In the genomic region with DNA sequence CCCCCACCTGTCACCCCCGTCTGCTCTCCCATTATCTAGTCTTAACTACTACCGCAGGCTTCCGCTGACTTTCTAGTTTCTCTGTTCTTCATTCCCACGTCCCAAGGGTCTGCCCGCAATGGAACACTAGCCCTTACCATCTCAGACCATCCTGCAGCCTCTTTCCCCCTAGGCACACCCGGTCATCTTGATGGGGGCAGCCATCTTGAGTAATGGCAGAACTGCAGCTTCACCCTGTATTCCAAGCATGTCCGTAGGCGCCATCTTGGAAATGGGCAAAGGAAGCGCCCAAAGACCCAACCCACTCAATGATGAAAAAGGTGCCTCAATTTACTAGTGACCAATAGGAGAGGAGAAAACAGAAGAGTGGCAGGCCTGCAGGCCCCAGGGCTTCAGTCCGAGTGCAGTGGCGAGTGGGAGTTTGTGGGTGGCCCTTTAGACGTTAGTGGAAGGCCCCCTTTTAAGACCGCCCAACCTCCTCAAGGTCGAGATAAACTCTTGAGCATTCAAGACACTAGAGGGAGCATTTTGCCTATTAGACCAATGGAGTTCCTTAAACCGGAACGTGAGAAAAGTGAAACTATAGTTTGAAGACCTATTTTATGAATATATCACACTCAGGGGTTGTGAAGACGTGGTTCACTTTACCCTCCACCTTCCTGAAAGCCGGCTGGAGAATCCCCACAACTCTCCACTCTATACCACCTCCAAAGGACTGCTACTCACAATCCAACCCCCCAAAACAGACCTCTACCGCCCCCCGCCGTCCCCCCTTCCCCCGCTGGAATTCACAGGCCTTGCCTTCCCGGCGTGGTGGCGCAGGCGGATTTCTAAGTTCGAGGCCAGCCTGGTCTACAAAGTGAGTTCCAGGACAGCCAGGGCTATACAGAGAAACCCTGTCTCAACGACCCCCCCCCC, we compare ENCODE assay signal across 8 mouse cellular contexts. TPM values are rescaled to one million over a fixed set of nuclear protein-coding genes. Genes with fewer than 3 reads are reported as not detected.
DNase-seq lines count a peak whose midpoint lies in the region; ATAC-seq lines count a peak whose summit lies in the region.

A gene (minus strand): TSS at position 277 of the 918 bp plus-strand sequence.

- WGBS in hindbrain, embryonic 12.5 days, result 2% methylated on average over 28 of the region's 28 CpGs

- H3K9me3 ChIP-seq in hindbrain, embryonic 12.5 days (replicated peaks), result no peaks in the 10 kb centered on the region

- peak within 1 kb of the TSS; percentile 64 for H3K9ac ChIP-seq in hindbrain, embryonic 12.5 days

- peak within 1 kb of the TSS; percentile 49 for H3K27ac ChIP-seq in hindbrain, embryonic 12.5 days

- H3K4me2 ChIP-seq in hindbrain, embryonic 12.5 days (replicated peaks), result peak within 1 kb of the TSS; percentile 75

- peaks cover 22% of the 10 kb centered on the region; the same call in 1 of the 2 replicates for H3K36me3 ChIP-seq in hindbrain, embryonic 12.5 days

- peak within 1 kb of the TSS; percentile 57 for H3K4me3 ChIP-seq in hindbrain, embryonic 12.5 days

- ATAC-seq in hindbrain, embryonic 12.5 days (ENCODE audit: low FRiP score), result peak; percentile 97

- H3K27me3 ChIP-seq in hindbrain, embryonic 12.5 days, result no peaks in the 10 kb centered on the region

- DNase-seq in NIH3T3 (ENCODE audit: low read depth), result peak; percentile 97
- DNase-seq in cerebellum, postnatal 10 days, result peak; percentile 89 to 94
- peak; percentile 91 to 97 for DNase-seq in frontal cortex, postnatal 10 days (ENCODE audit: low spot score in 2 of 2)
- peak; percentile 91 to 98 for DNase-seq in layer of hippocampus, postnatal 14 days (ENCODE audit: low spot score in 2 of 2)
- peak; percentile 89 for DNase-seq in lung, postnatal 14 days
- DNase-seq in retina, adult 2 months (ENCODE audit: low read depth, low spot score), result peak; percentile 94
- peak; percentile 82 to 92 for DNase-seq in thymus, postnatal 36 days

- H3K4me1 ChIP-seq in hindbrain, embryonic 12.5 days, result peaks cover 15% of the 10 kb centered on the region

RNA-seq across cellular contexts. Expression of the gene that starts here (rescaled TPM):
- polyA plus RNA-seq in hindbrain, embryonic 12.5 days (2016; fragmentation: Nextera tagmentation; extraction: Ambion mirVana), result 28.1 and 31.9 TPM in 2 replicates
- total RNA-seq in layer of hippocampus, postnatal 14 days (2021), result 10 to 100 TPM; 66.3 to 75.2 TPM

Comparison
In these comparisons a context has a peak if more than half of its experiments do, and no peak if none do; other contexts are left out.
1. Peak in every context shown above with its lines: DNase-seq, ATAC-seq, H3K4me3 ChIP-seq and H3K27ac ChIP-seq.